Mouse (Mus musculus): Measurements from ENCODE around the gene B3gat2.

DNA sequence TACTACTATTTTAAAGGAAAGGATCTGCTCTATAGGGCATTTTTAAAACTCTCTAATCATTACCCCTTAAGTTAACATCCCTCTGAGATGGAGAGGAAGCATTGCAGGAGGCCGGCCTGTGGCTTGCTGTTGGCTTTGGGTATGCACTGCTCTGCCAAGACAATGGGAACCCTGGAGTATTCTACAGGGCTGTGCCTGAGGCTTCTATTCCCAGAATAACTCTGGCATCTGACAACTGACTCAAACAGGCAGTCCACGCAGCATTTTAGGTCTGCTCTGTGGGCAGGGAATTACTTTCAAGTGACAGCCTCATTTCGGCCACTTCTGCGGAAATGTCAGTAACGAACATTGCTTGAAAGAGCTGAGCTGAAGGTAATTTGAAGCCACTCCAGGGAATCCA, 60.1 kb downstream of the B3gat2 start:
- TF ChIP-seq POLR2A (IDR thresholded peaks at IDR 0.05; ENCODE audit: insufficient read depth, low read depth, low read length) (no peak), CTCF (IDR thresholded peaks at IDR 0.05) (no peak)
